Mouse (Mus musculus): ENCODE measurements around the gene Slc44a4. TPM values are rescaled to one million over a fixed set of nuclear protein-coding genes. Genes with fewer than 3 reads are reported as not detected.

Slc44a4 gene
- polyA plus RNA-seq, 1 experiment: 0.07 TPM

GRCm38 (mm10) chr17:34891377-34891776, 22.9 kb upstream of the Slc44a4 start:
- TF ChIP-seq CTCF (IDR thresholded peaks at IDR 0.05; ENCODE audit: borderline replicate concordance, extremely low read depth, insufficient read depth, insufficient read length) (no peak), POLR2A (IDR thresholded peaks at IDR 0.05; ENCODE audit: borderline replicate concordance, extremely low read depth, insufficient read depth, insufficient read length, poor library complexity, severe bottlenecking) (no peak)
- no peak for DNase-seq (ENCODE audit: low read depth)

- TF ChIP-seq POLR2A (IDR thresholded peaks at IDR 0.05; ENCODE audit: borderline replicate concordance, extremely low read depth, insufficient read depth, insufficient read length, poor library complexity, severe bottlenecking) (no peak), CTCF (IDR thresholded peaks at IDR 0.05; ENCODE audit: borderline replicate concordance, extremely low read depth, insufficient read depth, insufficient read length) (no peak)
- DNase-seq (ENCODE audit: low read depth): no peak
These were observed 21.0 kb upstream of the Slc44a4 start for GRCm38 (mm10) chr17:34893072-34893824.

GRCm38 (mm10) chr17:34894074-34894597, 20.1 kb upstream of the Slc44a4 start:
- peak; percentile 10; the same call in 1 of the 2 replicates for TF ChIP-seq CTCF (IDR thresholded peaks at IDR 0.05; ENCODE audit: borderline replicate concordance, extremely low read depth, insufficient read depth, insufficient read length)
- peak; percentile 40; the same call in 1 of the 2 replicates for TF ChIP-seq POLR2A (IDR thresholded peaks at IDR 0.05; ENCODE audit: borderline replicate concordance, extremely low read depth, insufficient read depth, insufficient read length, poor library complexity, severe bottlenecking)
- DNase-seq (ENCODE audit: low read depth): peak; percentile 99

- TF ChIP-seq CTCF (IDR thresholded peaks at IDR 0.05; ENCODE audit: borderline replicate concordance, extremely low read depth, insufficient read depth, insufficient read length): no peak
- TF ChIP-seq POLR2A (IDR thresholded peaks at IDR 0.05; ENCODE audit: borderline replicate concordance, extremely low read depth, insufficient read depth, insufficient read length, poor library complexity, severe bottlenecking): 0 out of 2 replicates have a peak, but pooled peaks have one; percentile 3
- DNase-seq (ENCODE audit: low read depth): peak; percentile 57
These were observed 19.3 kb upstream of the Slc44a4 start for GRCm38 (mm10) chr17:34894801-34895530.

- TF ChIP-seq CTCF (IDR thresholded peaks at IDR 0.05; ENCODE audit: borderline replicate concordance, extremely low read depth, insufficient read depth, insufficient read length) (no peak), POLR2A (IDR thresholded peaks at IDR 0.05; ENCODE audit: borderline replicate concordance, extremely low read depth, insufficient read depth, insufficient read length, poor library complexity, severe bottlenecking) (no peak)
- no peak for DNase-seq (ENCODE audit: low read depth)
These were observed 18.5 kb upstream of the Slc44a4 start for GRCm38 (mm10) chr17:34895724-34896123.

GRCm38 (mm10) chr17:34896366-34896765, 17.9 kb upstream of the Slc44a4 start:
- TF ChIP-seq CTCF (IDR thresholded peaks at IDR 0.05; ENCODE audit: borderline replicate concordance, extremely low read depth, insufficient read depth, insufficient read length): no peak
- TF ChIP-seq POLR2A (IDR thresholded peaks at IDR 0.05; ENCODE audit: borderline replicate concordance, extremely low read depth, insufficient read depth, insufficient read length, poor library complexity, severe bottlenecking): no peak
- DNase-seq (ENCODE audit: low read depth): no peak

GRCm38 (mm10) chr17:34897373-34898159, 16.7 kb upstream of the Slc44a4 start:
- no peak for TF ChIP-seq CTCF (IDR thresholded peaks at IDR 0.05; ENCODE audit: borderline replicate concordance, extremely low read depth, insufficient read depth, insufficient read length)
- TF ChIP-seq POLR2A (IDR thresholded peaks at IDR 0.05; ENCODE audit: borderline replicate concordance, extremely low read depth, insufficient read depth, insufficient read length, poor library complexity, severe bottlenecking): no peak
- peak; percentile 76 for DNase-seq (ENCODE audit: low read depth)

- no peak for TF ChIP-seq CTCF (IDR thresholded peaks at IDR 0.05; ENCODE audit: borderline replicate concordance, extremely low read depth, insufficient read depth, insufficient read length)
- TF ChIP-seq POLR2A (IDR thresholded peaks at IDR 0.05; ENCODE audit: borderline replicate concordance, extremely low read depth, insufficient read depth, insufficient read length, poor library complexity, severe bottlenecking): peak; percentile 79
- DNase-seq (ENCODE audit: low read depth): peak; percentile 92
These were observed 16.1 kb upstream of the Slc44a4 start, which contains the start of the genes C2 and Ehmt2 for GRCm38 (mm10) chr17:34898160-34898586. TSS of gene C2 (minus strand) at chr17:34898265. TSS of gene Ehmt2 (plus strand) at chr17:34898469.

- peak; percentile 71 for DNase-seq (ENCODE audit: low read depth)
- TF ChIP-seq POLR2A (IDR thresholded peaks at IDR 0.05; ENCODE audit: borderline replicate concordance, extremely low read depth, insufficient read depth, insufficient read length, poor library complexity, severe bottlenecking): no peak; the same call in 1 of the 2 replicates
- no peak for TF ChIP-seq CTCF (IDR thresholded peaks at IDR 0.05; ENCODE audit: borderline replicate concordance, extremely low read depth, insufficient read depth, insufficient read length)
These were observed 15.6 kb upstream of the Slc44a4 start for GRCm38 (mm10) chr17:34898706-34899052.

- peak; percentile 35 for DNase-seq (ENCODE audit: low read depth)
- TF ChIP-seq POLR2A (IDR thresholded peaks at IDR 0.05; ENCODE audit: borderline replicate concordance, extremely low read depth, insufficient read depth, insufficient read length, poor library complexity, severe bottlenecking): no peak
- TF ChIP-seq CTCF (IDR thresholded peaks at IDR 0.05; ENCODE audit: borderline replicate concordance, extremely low read depth, insufficient read depth, insufficient read length): no peak
These were observed 15.0 kb upstream of the Slc44a4 start for GRCm38 (mm10) chr17:34899053-34899889.

All from brain, embryonic 14.5 days (tissue).